Mouse (Mus musculus) neural tube, postnatal 0 days (tissue): ENCODE data around the gene Gm20773. TPM values are rescaled to one million over a fixed set of nuclear protein-coding genes. Genes with fewer than 3 reads are reported as not detected.

Experiments used
- polyA plus RNA-seq: library from polyadenylated mRNA; unstranded; fragments of >200 nt; fragmentation: Nextera tagmentation; extraction: Ambion mirVana; gene quantifications from 2 replicates; pipeline ENCODE4 v1.2.1, GENCODE M21; 2015

The Gm20773 gene
- polyA plus RNA-seq, result not detected in 2 replicates

GRCm38 (mm10) chrY:13493726-13494125 is at the start of gene Gm20773:
Gm20773 (plus strand) TSS chrY:13494026.

GRCm38 (mm10) chrY:13465479-13465878 is 28.3 kb upstream of the Gm20773 start, which contains the start of gene Gm21866:
Gm21866 (minus strand) TSS chrY:13465579.

Other genes starting within 250 kb of the Gm20773 start
- gene Gm21440, start 241.6 kb upstream of the Gm20773 start, polyA plus RNA-seq, result not detected in 2 replicates
- gene Gm21454, start 241.6 kb upstream of the Gm20773 start, polyA plus RNA-seq, result not detected in 2 replicates
- not detected in 2 replicates for gene Gm21725, start 145.0 kb upstream of the Gm20773 start, polyA plus RNA-seq
- gene Gm21866, start 28.4 kb upstream of the Gm20773 start, polyA plus RNA-seq, result not detected in 2 replicates